Mouse (Mus musculus) embryonic facial prominence, embryonic 10.5 days (tissue): ENCODE measurements around the gene Gm45716. TPM values are rescaled to one million over a fixed set of nuclear protein-coding genes. Genes with fewer than 3 reads are reported as not detected.
"Not testable (repeated sequence)": the region's sequence is repeated elsewhere in the genome, so short reads cannot be mapped to it uniquely, and the experiment has no call there.

ENCODE experiments used
- DNase-seq: peaks from one replicate; pipeline ENCODE4 v3.0.0-alpha.2; 2017; ENCODE audit warnings: low spot score
- H3K27ac ChIP-seq: fragments of 300-500 bp; sonication (generic); replicated peaks from 2 replicates; pipeline ENCODE4 v1.5.1; 2016; ENCODE audit warnings: mild to moderate bottlenecking
- H3K27me3 ChIP-seq: fragments of 300-500 bp; sonication (generic); replicated peaks from 2 replicates; pipeline ENCODE4 v1.6.1; 2016; ENCODE audit warnings: low read depth, mild to moderate bottlenecking; ENCODE audit not compliant: poor library complexity, severe bottlenecking
- H3K36me3 ChIP-seq: fragments of 300-500 bp; sonication (generic); replicated peaks from 2 replicates; pipeline ENCODE4 v1.6.1; 2016; ENCODE audit warnings: mild to moderate bottlenecking, moderate library complexity
- H3K4me1 ChIP-seq: fragments of 300-500 bp; sonication (generic); 2 replicates; pipeline ENCODE4 v1.6.1; 2016
- H3K4me3 ChIP-seq: fragments of 300-500 bp; sonication (generic); 2 replicates; pipeline ENCODE4 v1.5.1; 2016; ENCODE audit warnings: mild to moderate bottlenecking, moderate library complexity
- H3K9me3 ChIP-seq: fragments of 300-500 bp; sonication (generic); 2 replicates; pipeline ENCODE4 v1.6.1; 2016; ENCODE audit warnings: mild to moderate bottlenecking
- WGBS: fragments of 180-500 bp; shearing (Covaris S2); methylation state at CpG from one replicate; pipeline ENCODE4 v1.1.7; 2016; 5-methylcytosine and 5-hydroxymethylcytosine counted together
- polyA plus RNA-seq: library from polyadenylated mRNA; unstranded; fragments of >200 nt; fragmentation: Nextera tagmentation; extraction: Ambion mirVana; gene quantifications from 2 replicates; pipeline ENCODE4 v1.2.1, GENCODE M21; 2016

The Gm45716 gene
- polyA plus RNA-seq, 1 experiment from 2014 or later, result 14.6 TPM

DNA sequence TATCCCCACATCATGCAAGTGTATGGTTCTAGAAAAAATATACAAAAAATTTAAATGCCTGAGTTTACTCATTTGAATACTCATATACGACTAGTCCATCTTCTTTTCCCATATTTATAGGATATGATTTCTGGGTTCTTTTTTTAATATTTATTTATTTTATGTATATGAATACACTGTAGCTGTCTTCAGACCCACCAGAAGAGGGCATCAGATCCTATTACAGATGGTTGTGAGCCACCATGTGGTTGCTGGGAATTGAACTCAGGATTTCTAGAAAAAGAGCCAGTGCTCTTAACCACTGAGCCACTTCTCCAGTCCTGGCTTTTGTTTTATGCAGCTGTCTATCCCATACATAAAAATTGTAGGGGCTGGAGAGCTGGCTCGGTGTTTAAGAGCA, 94.5 kb downstream of the Gm45716 start:
- H3K27me3 ChIP-seq, H3K9me3 ChIP-seq, H3K4me1 ChIP-seq, H3K4me3 ChIP-seq, H3K36me3 ChIP-seq, DNase-seq, H3K27ac ChIP-seq: not testable (repeated sequence)
- WGBS, result 89% methylated on average over 2 of the region's 2 CpGs

- no peak overlapping the region for H3K4me3 ChIP-seq
- DNase-seq, result no peak
- 68% methylated on average over 4 of the region's 4 CpGs for WGBS
Measured at GRCm38 (mm10) chr11:90283159-90283558, 95.7 kb downstream of the Gm45716 start.

GRCm38 (mm10) chr11:90283601-90284000, 96.1 kb downstream of the Gm45716 start:
- Histone ChIP-seq H3K27me3 (no peaks in the 10 kb centered on the region), H3K4me1 (no peaks in the 10 kb centered on the region), H3K27ac (no peak overlapping the region), H3K9me3 (no peaks in the 10 kb centered on the region), H3K4me3 (no peak overlapping the region), H3K36me3 (0 out of 2 replicates have a peak, but pooled peaks cover 3% of the 10 kb centered on the region)
- no peak for DNase-seq
- WGBS, result 81% methylated on average over 6 of the region's 6 CpGs

More at GRCm38 (mm10) chr11:90283159-90283558, 95.7 kb downstream of the Gm45716 start:
- H3K9me3 ChIP-seq, result no peaks in the 10 kb centered on the region
- 0 out of 2 replicates have a peak, but pooled peaks cover 3% of the 10 kb centered on the region for H3K36me3 ChIP-seq
- no peaks in the 10 kb centered on the region for H3K27me3 ChIP-seq
- no peaks in the 10 kb centered on the region for H3K4me1 ChIP-seq
- no peak overlapping the region for H3K27ac ChIP-seq

DNA sequence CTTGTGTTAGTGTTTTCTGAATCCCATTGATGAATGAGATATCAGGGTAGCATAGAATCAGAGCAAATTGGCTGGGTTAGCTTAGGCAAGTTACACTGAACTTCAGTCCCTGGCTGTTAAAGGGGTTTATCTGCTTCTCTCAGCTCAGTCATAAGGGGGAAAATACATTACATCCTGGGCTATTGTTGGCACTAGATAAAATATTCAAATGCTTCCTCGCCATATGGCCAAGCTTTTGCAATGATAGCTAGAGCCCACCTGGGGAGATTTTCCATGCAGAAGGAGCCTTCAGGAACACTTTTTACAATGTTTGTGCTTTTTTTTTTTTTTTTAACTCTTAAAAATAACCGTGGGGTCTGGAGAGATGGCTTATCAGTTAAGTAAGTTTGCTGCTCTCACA, 96.6 kb downstream of the Gm45716 start:
- no peaks in the 10 kb centered on the region for H3K4me1 ChIP-seq
- 82% methylated on average over 2 of the region's 2 CpGs for WGBS
- H3K4me3 ChIP-seq, result no peak overlapping the region
- no peaks in the 10 kb centered on the region for H3K27me3 ChIP-seq
- H3K36me3 ChIP-seq, result 0 out of 2 replicates have a peak, but pooled peaks cover 3% of the 10 kb centered on the region
- no peak for DNase-seq
- no peaks in the 10 kb centered on the region for H3K9me3 ChIP-seq
- no peak overlapping the region for H3K27ac ChIP-seq

- H3K4me3 ChIP-seq, result no peak overlapping the region
- WGBS, result 73% methylated on average over 4 of the region's 4 CpGs
Measured at GRCm38 (mm10) chr11:90284623-90285022, 97.1 kb downstream of the Gm45716 start.

GRCm38 (mm10) chr11:90286550-90287154, 99.2 kb downstream of the Gm45716 start:
- Histone ChIP-seq H3K9me3 (no peaks in the 10 kb centered on the region), H3K4me1 (no peaks in the 10 kb centered on the region), H3K4me3 (no peak overlapping the region), H3K27me3 (no peaks in the 10 kb centered on the region), H3K27ac (no peak overlapping the region), H3K36me3 (no peaks in the 10 kb centered on the region)
- whole genome bisulfite sequencing, result 88% methylated on average over 6 of the region's 6 CpGs
- DNase-seq, result no peak

More at GRCm38 (mm10) chr11:90284623-90285022, 97.1 kb downstream of the Gm45716 start:
- Histone ChIP-seq H3K36me3 (no peaks in the 10 kb centered on the region), H3K4me1 (no peaks in the 10 kb centered on the region), H3K9me3 (no peaks in the 10 kb centered on the region), H3K27ac (no peak overlapping the region), H3K27me3 (no peaks in the 10 kb centered on the region)
- no peak for DNase-seq

GRCm38 (mm10) chr11:90291156-90291555, 103.7 kb downstream of the Gm45716 start:
- no peaks in the 10 kb centered on the region for H3K27me3 ChIP-seq
- WGBS, result 80% methylated on average over 4 of the region's 4 CpGs

DNA sequence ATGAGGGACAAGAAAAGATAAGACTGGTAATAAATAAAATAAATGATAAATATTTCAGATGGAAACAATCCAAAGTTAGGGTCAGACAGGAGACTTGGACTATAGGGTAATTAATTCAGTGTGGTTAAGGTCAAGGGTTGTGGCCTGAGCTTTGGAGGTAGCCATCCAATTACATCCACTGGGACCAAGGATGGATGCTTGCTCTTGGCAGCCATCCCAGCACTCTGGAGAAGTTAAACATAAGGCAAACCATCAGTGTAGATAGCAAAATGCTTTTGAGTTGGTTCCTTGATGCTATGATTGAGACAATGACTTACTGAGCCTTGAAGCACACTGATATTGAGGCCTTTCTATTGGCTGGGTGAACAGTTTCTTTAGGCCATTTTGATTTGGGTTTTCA, 105.3 kb downstream of the Gm45716 start:
- Histone ChIP-seq H3K4me3 (no peak overlapping the region), H3K27me3 (no peaks in the 10 kb centered on the region), H3K27ac (no peak overlapping the region), H3K9me3 (no peaks in the 10 kb centered on the region), H3K36me3 (no peaks in the 10 kb centered on the region), H3K4me1 (no peaks in the 10 kb centered on the region)
- no peak for DNase-seq

More at GRCm38 (mm10) chr11:90291156-90291555, 103.7 kb downstream of the Gm45716 start:
- H3K36me3 ChIP-seq, result no peaks in the 10 kb centered on the region
- H3K9me3 ChIP-seq, result no peaks in the 10 kb centered on the region
- no peak overlapping the region for H3K27ac ChIP-seq
- H3K4me1 ChIP-seq, result no peaks in the 10 kb centered on the region
- no peak for DNase-seq
- H3K4me3 ChIP-seq, result no peak overlapping the region

DNA sequence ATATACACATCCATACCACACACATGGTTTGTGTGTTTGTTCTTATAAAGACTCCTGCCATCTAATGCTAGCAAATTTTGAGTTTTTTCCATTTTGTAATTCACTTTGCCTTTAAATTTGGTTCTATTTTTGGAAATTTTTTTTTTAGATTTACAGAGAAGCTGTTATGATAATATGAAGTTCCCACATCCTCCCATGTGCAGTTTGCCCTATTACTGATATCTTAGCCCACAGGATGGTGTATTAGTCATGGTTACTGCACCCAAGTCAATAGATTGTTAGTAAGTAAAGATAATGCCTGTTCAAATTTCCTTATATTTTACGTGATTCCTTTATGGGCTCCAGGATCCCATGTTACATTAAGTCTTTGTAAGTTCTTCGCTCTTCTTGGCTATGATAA, 107.1 kb downstream of the Gm45716 start:
- H3K4me1 ChIP-seq, result no peaks in the 10 kb centered on the region
- H3K9me3 ChIP-seq, result no peaks in the 10 kb centered on the region
- no peaks in the 10 kb centered on the region for H3K36me3 ChIP-seq
- H3K27me3 ChIP-seq, result no peaks in the 10 kb centered on the region
- DNase-seq, result no peak
- H3K27ac ChIP-seq, result no peak overlapping the region
- 91% methylated on average over 2 of the region's 2 CpGs for WGBS
- H3K4me3 ChIP-seq, result no peak overlapping the region

Other genes starting within 250 kb of the Gm45716 start
- 16.9 and 19.4 TPM in 2 replicates for gene Pctp, start 184.8 kb upstream of the Gm45716 start, polyA plus RNA-seq
- gene Tmem100, start 157.3 kb upstream of the Gm45716 start, polyA plus RNA-seq, result 7.0 and 7.7 TPM in 2 replicates
- gene Mmd, start 61.8 kb downstream of the Gm45716 start, polyA plus RNA-seq, result 44.6 and 45.1 TPM in 2 replicates
- 0.93 and 1.2 TPM in 2 replicates for gene Hlf, start 203.2 kb downstream of the Gm45716 start, polyA plus RNA-seq